Mouse (Mus musculus): ENCODE data around the gene Zfp202.
A peak's percentile ranks its signal among the peaks of the same experiment; 100 is the strongest.
"Not testable (repeated sequence)": the region's sequence is repeated elsewhere in the genome, so short reads cannot be mapped to it uniquely, and the experiment has no call there.

Zfp202 gene

DNA sequence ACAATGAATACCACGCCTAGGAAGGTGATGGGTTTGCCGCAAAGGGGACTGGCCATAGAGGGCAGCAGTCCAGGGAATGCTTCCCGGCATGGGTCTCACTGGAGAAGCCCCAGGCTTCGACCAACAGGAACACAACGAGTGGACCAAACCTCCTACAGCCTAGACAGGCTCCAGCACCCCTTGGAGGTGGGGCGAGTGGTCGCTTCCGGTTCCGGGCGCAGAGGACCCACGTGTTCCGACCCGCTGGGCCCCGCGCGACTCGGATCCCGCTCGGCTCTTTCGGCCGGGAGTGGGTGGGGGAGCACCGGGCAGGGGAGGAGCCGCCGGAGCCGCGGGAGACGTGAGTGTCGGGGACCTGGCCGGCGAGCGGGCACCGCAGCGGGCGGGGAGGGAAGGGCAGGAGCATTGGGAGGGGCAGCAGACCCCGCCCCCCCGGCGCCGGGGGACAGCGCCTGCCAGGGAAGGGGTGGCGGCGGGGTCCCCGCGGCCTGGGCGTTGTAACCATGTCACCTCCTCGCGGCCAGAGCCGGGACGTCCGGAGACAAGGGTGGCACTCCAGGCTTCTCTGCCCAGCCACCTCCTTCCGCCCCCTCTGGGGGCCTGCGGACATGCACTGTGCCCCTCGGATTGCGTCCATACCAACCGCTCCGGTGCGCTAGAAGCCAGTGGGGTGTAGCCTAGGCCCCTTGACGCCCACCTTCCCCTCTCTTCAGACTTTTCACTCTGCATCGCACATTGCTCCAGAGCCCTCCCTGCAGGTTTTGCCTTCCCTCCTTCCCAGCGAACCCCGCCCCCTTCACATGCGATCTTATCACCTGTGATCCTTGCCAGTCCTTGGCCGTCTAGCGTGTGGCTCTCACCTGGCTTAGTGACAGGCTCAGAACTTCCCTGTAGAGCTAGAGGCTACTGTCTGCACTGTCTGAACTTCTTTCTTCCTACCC, at the start of gene Zfp202:
Gene Zfp202 (plus strand): TSS at position 219 of the 941 bp plus-strand sequence.
- peak; percentile 88 for DNase-seq (ENCODE audit: low read depth, low spot score)

DNA sequence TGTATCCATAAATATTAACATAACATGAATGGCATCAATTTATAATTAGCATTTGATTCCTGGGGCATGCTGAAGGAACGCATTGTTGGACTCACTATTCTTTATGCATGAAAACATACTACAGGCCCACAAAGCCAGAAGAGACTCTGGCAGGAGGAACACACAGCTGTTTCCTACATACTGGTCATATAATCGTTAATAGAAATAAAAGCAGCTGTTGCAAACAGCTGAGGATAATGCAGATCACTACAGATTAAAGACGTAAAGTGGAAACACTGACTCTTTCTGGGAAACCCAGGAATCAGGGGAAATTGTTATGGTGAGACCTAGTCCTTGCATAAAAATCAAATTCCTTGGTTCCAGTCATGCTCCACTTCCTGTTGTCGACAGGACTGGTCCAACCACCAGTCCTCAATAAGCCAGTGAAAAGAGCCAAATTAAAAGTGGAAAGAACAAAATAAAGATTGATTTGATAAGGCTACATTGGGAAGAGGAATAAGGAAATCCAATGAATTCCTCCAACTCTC, 36.9 kb upstream of the Zfp202 start:
- DNase-seq (ENCODE audit: low read depth, low spot score) = no peak

DNA sequence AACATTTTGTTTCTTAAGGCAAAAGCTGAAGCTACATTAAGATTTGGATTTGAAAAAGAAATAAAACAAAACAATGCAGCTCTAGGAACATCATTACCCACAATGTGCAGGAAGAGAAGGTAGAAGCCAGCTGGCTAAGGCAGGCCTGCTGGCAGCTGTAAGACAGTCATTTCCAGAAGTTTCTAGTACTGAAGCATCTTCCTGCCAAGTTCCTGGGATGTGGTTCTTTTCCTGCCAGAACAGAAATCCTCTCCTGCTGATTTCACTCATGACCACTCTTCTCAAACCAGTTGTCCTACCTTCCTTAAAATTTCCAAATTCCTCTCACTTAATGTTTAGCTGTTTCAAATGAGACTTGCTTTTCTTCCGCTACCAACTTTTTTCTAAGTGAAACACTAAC, 25.7 kb upstream of the Zfp202 start:
- DNase-seq (ENCODE audit: low read depth, low spot score) = no peak

DNA sequence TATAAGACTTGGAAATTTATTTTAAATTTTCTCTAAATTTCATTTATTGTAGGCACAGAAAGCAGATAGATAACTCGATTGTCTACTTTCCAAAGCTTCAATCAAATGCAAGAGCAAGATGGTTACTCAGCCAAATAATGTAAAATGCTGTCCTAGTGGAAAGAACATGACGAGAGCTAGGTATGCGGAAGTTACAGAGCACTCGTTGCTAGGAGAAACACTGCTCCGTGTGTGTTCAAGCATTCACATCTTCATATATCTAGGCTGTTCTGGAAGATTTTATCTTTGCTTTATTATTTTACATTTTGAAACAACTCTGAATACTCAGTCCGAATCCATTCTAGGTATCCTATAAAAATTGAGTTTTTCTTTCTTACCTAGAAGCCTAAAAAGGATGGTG, 15.1 kb upstream of the Zfp202 start:
- DNase-seq (ENCODE audit: low read depth, low spot score) = no peak

DNA sequence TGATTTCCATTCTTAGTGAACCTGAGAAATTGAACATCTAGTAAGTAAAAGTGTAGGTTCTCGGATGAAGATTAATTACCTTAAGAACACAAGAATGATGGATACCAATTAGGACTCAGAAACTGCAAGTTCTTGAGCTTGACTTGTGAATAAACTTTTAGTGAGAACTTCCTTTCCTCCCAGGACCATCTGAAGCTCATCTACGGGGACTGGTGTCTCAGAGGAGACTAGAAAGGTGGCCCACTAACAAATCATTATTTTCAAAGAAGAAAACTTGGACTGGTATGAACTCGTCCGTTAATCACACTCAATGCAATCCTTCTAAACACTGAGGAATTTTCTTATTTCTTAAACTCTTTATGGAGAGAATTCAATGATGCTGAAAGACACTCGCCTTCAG, 11.5 kb upstream of the Zfp202 start, which contains the start of gene Olfr986:
Gene Olfr986 (plus strand): TSS at position 301 of the 400 bp plus-strand sequence.
- DNase-seq (ENCODE audit: low read depth, low spot score) = no peak

DNA sequence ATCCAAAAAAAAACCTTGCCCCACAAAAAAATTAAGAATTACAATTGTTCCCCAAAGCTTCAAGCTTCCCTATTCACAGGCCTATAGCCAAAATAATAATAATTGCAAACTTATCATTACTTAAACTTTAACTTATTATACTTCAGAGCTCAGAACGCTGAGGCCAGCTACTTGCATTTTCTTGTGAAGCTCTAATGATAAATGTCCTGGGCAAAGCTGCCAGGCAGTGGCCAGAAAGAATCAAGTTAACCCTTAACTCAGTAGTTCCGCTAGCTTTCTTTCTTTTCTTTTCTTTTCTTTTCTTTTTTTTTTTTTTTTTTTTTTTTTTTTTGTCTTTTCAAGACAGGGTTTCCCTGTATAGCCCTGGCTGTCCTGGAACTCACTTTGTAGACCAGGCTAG, 7.0 kb upstream of the Zfp202 start:
- DNase-seq (ENCODE audit: low read depth, low spot score) = not testable (repeated sequence)

DNA sequence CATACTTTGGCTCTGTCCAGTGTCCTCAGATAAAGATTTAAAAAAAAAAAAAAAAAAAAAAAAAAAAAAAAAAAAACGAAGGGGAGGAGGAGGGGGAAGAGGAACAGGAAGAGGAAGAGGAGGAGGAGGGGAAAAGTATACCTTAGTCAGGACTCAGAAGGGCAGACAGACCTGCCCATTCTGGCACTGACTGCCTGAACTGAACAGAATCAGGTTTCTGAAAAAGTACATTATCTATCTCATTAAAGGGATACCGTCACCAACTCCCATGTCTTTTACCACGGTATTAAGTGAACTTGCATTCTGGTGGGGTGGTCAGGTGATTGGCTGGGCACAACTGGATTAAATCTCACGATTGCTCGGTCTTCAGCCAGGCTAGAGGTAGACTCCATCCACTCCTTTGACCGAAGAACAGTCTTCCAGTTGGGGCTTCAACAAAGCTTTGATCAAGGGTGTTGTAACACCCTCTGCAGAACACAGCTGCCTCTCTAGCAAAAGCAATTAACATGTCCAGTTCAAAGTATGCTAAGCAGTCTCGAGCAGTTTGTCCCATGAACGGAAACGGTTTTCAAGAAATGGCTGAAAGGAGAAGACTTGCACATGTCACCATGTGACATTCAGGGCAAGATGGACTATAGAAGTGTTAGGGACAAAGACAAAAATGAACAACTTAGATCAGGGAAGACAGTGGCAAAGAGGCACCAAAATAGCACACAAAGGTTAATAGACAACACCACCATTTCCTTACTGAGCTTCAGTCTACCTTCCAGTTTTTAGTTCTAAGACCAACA, 835 bp upstream of the Zfp202 start:
- no peak for DNase-seq (ENCODE audit: low read depth, low spot score)

DNA sequence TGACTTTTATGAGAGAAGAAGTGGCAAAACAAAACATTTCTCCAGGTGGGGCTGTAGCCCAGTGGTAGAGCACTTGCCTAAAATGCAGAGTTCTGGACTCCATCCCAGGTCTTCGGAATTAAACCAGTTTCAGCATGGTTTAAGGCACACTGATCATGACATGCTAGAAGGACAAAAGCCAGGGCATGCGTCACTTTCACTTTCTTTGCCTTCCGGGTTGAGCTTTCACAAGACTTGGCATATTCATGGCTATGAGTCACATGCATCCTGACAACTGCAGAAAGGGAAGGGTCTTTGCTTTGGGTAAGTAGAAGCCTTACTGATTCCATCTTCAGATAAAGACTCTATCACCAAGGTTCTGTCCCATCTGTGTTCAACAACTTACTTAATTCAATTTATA, 3.9 kb downstream of the Zfp202 start:
- no peak for DNase-seq (ENCODE audit: low read depth, low spot score)

DNA sequence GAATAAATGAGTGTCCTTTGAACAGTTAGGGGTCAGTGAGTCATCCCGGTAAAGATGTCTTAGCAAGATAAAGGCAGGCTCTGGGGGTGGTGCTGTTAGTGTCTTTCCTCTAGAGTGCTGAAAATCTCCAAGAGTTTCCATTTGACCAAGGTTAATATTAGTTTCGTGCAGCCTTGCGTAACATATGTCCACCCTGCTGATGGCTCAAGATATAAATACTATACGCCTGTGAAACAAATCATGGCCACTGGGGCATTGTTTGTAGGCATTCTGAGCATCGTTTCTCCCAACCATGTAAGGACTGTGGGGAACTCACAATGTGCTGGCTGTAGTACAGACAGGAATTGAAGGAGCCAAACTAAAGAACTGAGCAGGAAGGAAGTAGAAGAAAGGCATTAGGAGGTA, 14.4 kb downstream of the Zfp202 start:
- peak; percentile 61 for DNase-seq (ENCODE audit: low read depth, low spot score)

DNA sequence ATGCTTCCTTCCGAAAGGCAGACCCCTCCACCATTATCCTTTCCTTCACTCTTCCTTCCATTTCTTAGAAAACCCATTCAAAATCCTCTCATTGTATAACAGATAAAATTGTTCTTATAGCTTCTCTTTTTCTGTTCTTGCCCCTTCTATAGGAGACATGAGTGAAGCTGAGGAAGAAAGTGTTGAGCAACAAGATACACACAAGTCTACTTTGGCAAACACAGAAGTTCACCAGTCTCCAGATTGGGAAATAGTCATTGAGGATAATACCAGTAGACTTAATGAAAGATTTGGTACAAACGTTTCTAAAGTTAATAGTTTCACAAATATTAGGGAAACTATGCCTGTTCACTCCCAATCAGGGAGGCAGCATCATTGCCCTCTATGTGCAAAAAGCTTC, 18.6 kb downstream of the Zfp202 start:
- DNase-seq (ENCODE audit: low read depth, low spot score) = no peak

DNA sequence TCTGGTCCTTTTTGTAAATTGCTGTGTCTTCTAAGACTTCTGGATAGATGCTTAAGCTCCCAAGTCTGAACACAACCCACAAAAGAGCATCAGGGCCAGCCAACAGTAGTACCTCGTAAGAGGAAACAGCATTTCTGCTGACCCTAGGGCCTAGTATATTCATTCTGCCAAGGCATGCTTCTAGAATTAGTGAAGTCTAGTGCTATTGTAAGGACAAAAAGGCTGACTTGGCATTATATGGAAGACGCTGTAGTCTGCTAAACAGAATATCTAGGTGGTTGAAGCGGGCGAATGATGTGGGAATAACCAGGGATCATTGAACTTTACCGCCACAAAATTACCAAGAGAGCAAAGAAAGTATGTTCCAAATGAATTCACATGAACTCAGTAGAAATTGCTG, 21.9 kb downstream of the Zfp202 start:
- no peak for DNase-seq (ENCODE audit: low read depth, low spot score)

DNA sequence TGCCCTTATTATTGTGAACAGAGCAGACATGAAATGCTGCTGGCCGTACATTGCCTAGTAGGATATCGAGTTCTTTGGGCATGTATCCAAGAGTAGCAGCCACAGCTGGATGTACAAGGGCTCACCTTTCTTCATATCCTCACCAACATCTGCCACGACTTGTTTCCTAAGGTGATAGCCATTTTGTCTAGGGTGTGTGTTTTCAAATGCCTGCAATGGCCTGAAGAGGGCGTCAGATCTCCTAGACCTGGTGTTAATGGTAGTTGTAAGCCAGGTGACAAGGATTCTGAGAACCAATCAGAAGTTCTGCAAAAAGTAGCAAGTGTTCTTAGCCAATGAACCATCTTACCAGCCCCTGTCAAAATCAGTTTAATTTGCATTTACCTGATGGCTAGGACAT, 24.5 kb downstream of the Zfp202 start:
- peak; percentile 73 for DNase-seq (ENCODE audit: low read depth, low spot score)

DNA sequence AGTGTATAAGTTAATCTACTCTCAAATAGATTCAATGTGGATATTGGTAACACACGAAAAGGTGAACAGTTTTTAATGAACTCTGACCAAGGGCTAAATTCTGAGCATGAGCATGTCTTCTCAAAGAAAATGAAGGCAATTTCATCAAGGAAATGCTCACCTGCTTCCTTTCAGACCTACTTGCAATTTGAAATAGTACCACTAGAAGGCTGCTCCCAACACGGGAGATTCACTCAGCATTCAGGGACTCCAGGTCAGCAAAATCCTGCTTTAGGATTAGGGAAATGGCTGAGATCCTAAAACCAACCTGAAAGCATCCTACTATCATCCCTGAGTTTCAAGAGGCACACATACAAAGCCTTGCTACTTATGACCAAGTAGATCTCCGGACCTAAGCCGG, 32.2 kb downstream of the Zfp202 start:
- DNase-seq (ENCODE audit: low read depth, low spot score) = peak; percentile 66

DNA sequence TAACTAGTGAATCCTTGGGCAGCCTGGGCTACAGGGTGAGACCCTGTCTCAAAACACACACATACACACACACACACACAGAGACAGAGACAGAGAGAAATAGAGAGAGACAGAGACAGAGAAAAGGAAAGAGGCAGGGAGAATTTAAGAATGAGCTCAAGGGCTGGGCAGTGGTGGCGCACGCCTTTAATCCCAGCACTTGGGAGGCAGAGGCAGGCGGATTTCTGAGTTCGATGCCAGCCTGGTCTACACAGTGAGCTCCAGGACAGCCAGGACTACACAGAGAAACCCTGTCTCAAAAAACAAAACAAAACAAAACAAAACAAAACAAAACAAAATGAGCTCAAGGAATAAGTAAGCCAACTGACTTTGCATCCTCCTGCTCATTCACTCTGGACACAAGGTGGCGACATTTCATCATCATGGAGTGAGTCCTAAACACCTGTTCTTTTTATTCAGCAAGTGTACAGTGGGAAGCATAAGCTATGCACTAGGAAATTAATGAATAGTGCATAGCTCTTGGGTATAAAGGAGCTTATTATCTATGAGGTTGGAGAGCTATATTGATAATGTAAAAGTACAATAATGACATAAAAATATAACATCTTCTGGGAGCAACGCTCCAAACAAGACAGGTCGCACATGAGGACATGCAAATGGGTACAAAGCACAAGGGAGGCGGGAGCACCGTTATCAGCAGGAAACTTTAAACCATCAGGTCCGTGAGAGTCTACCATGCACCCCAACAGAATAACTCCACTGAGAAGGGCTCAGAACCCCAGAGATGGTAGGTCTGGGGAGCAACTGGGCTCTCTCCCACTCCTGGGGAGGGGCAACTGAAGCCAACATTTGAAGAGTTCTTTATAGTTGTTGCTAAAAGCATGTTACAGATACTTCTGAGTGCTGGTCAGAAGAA, 36.0 kb downstream of the Zfp202 start:
- DNase-seq (ENCODE audit: low read depth, low spot score) = peak; percentile 82

DNA sequence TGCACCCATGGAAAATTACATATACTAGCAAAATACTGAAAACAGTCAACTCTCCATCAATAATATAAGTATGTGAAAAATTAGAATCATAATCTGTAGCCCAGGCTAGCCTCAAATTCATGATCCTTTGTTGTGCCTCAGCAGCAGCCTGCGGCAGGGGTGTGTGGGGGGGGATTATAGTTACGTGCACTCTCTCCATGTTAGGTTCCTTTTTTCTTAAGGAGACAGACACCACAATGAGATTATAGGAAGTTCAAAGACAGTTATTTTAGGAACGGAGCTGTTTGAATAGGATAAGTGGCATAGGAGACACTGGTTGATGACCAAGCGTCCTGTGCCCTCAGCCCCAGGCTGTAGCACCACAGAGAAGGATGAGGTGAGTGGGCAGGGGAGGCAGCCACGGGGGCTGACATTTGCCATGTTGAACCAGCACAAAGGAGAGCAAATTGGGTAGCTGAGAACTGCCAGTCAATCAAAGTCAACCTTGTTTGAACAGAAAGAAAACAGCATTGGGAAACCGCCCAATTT, 36.8 kb downstream of the Zfp202 start:
- no peak for DNase-seq (ENCODE audit: low read depth, low spot score)

DNA sequence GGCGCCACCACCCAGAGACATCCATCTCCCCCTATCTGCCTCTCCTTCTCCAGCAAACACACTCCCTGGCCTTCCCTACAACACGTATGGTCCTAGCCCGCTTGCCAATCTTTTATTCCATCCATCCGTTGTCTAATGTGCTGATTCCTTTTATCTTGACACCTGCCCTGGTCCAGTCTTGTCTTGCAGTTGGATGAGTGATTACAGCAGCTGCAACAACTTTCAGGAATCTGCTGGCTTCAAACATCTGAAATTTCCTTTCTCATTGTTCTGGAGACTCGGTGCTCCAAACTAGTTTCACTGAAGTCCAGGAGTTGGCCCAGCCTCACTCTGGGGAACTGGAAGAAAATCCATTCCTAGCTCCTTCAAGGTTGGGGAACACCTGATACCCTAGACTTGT, 37.4 kb downstream of the Zfp202 start:
- no peak for DNase-seq (ENCODE audit: low read depth, low spot score)

DNA sequence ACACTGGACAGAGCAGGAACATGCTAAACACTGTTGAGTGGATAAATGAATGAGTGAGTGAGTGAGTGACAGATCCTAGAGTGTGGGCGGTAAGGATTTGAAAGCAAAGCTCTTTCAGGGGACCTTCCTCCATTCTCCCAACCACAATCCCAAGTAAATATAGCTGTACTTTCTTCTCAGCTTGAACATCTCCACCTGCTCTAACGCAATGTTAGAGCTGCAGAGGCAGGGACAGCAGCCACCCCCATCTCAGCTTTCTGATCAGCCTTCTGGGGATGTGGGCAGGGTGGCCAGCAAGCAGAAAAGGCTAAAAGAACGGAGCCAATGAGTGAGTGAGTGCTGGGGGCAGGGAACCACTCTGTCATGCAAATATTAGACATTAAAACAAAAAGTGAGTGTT, 38.9 kb downstream of the Zfp202 start:
- DNase-seq (ENCODE audit: low read depth, low spot score) = no peak

DNA sequence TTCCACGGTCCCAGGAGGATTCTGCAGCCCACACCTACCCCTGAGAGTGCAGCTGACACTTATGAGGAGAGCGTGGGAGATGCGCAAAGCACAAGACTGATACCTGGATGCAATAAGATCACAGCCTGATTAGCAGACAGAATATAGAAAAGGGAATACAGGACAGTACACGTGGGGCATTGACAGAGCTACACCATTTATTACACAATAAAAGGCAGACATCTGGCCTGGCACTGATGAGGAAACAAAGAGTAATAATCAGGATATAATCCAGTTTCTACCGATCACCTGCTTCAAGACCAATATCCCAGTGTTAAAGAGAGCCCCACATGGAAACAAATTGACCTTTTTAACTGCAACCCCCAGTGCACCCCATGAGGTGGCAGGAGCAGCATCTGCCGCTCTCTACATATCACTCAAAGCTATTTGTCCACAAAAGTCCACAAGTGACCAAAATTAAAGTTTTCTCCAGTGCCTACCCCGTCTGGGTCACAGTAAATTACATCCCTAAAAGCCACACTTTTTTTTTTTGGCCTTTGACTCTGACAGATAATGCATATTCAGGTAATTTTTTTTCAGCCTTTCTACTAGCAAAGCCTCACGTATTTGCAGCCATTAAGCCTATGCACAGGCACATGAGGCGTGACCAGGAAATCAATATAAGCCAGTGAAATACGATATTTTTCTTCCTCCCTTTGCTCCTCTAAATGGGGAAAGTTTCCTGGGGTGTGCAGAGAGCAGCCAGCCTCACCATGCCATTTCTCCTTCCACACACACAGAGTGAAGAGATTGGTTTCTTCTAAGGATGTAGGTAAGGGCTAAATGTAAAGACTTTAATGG, 42.3 kb downstream of the Zfp202 start:
- no peak for DNase-seq (ENCODE audit: low read depth, low spot score)

DNA sequence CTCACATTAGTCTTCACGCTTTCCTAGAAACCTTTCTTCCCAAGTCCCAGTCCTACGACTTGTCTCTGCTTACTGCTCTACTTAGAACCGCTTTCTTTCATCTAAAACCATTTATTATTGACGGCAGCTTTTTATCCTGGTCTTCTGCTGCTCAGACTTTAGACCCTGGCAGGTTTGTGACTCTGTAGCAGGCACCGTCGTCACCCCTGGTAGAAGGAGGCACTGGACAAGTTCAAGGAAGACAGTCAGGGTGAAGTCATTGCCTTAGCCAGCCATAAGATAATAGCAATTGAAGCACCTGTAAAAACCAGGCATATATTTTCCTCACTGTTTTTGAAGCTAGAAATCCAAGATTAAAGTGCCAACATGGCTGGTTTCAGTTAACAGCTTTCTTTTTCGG, 43.1 kb downstream of the Zfp202 start:
- no peak for DNase-seq (ENCODE audit: low read depth, low spot score)

DNA sequence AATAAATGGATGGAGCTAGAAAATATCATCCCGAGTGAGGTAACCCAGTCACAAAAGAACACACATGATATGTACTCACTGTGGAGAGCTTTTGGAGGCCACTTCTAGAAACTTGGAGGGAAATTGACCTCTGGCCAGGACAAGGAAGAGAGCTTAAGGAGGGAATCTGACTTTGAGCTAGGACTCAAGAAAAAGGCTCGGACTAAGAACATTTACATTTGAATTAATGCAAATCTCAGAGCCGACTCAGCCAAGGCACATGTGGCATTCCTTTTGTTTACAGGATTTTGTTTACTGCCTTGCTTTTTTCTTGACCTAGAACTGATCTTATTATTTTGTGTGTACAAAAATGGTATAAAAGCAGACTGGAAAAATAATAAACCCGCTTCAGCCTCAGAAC, 47.6 kb downstream of the Zfp202 start:
- DNase-seq (ENCODE audit: low read depth, low spot score) = peak; percentile 94
